In the genomic region with DNA sequence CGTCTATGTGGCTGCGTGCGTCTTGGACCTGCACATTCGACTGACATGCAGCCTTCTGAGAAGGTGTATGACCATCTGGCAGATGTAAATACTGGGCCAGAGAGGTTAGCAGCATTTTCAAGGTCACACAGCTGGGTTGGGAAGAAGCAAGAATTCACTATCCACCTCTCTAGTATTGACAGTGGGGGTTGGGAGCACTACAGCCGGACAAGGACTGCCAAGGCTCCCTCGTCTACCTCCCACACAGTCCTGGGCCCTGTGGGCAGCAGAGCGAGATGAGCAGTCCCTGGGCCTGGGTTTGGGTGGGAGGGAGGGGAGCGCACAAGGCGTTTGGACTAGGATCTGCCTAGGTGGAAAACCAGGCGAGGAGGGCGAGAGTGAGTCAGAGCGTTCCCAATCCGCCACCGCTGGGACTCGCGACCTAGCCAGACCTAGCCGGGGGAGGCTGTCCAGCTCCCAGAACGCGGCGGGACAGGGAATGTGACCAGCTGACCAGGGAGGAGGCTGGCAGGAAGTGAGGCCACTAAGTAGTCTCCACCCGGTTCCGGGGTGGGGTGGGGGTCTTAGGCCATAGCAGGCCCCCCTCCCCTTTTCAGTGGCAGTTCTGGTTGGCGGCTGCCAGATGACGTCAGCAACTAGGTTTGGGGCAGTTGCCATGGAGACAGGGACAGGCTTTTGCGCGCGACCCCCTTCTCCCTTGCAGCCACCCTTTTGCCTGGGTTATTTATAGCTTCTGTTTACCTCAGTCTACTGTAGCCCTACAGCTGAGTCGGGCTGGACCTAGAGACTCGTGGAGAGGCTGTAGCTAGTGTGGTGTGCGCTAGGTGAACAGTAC, we compare ENCODE assay signal across 1 mouse cellular context.
TF ChIP-seq lines count a peak whose summit lies in the region.

No protein-coding gene starts in this region.

TF ChIP-seq in CH12.LX, 34 proteins besides CTCF, POLR2A, EP300 and RAD21 (continued from another document):
- 0 out of 2 replicates have a peak, but pooled peaks have one; percentile 29 for TF ChIP-seq MAZ (IDR thresholded peaks at IDR 0.05; ENCODE audit: low read depth, low read length)
- no peak for TF ChIP-seq IRF4 (IDR thresholded peaks at IDR 0.05; ENCODE audit: low read depth, low read length)
- TF ChIP-seq UBTF (IDR thresholded peaks at IDR 0.05; ENCODE audit: low read depth, low read length), result no peak
- peak; percentile 59; the same call in 1 of the 2 replicates for TF ChIP-seq MEF2A (IDR thresholded peaks at IDR 0.05; ENCODE audit: borderline replicate concordance, low read depth, low read length)
- no peak for TF ChIP-seq RCOR1 (conservative IDR thresholded peaks at IDR 0.05; ENCODE audit: low read depth, low read length)
- TF ChIP-seq GABPA (IDR thresholded peaks at IDR 0.05; ENCODE audit: insufficient replicate concordance, low read depth, low read length), result no peak
- 0 out of 2 replicates have a peak, but pooled peaks have one; percentile 21 for TF ChIP-seq CHD2 (IDR thresholded peaks at IDR 0.05; ENCODE audit: low read length)
- TF ChIP-seq CHD1 (IDR thresholded peaks at IDR 0.05; ENCODE audit: low read depth, low read length), result no peak
- peak; percentile 78 for TF ChIP-seq MXI1 (IDR thresholded peaks at IDR 0.05; ENCODE audit: low read depth, low read length)
